Mouse (Mus musculus): ENCODE data around the gene Stk36. TPM values are rescaled to one million over a fixed set of nuclear protein-coding genes. Genes with fewer than 3 reads are reported as not detected.

The Stk36 gene
- 1.3 TPM for polyA plus RNA-seq (2014; fragmentation: Illumina TruSeq; extraction: RNeasy Lipid Tissue Mini Kit (QIAGEN cat#74804); ENCODE audit: low read depth, low replicate concordance)

GRCm38 (mm10) chr1:74601267-74601962 lies at the start of gene Stk36, which contains the start of gene Rnf25:
Gene Stk36, plus strand, starts transcription at chr1:74601445.
Gene Rnf25, minus strand, starts transcription at chr1:74601397.

GRCm38 (mm10) chr1:74587773-74588445 lies 13.3 kb upstream of the Stk36 start, which contains the start of the genes Zfp142 and Bcs1l:
Gene Zfp142, minus strand, starts transcription at chr1:74588246.
Gene Bcs1l, plus strand, starts transcription at chr1:74588289.

GRCm38 (mm10) chr1:74661448-74662195 lies 60.4 kb downstream of the Stk36 start, which contains the start of gene Ttll4:
Gene Ttll4, plus strand, starts transcription at chr1:74661745.

Other genes with a start within 250 kb of the Stk36 start
- 0.29 TPM for gene Catip, start 239.3 kb upstream of the Stk36 start, polyA plus RNA-seq (2014; fragmentation: Illumina TruSeq; extraction: RNeasy Lipid Tissue Mini Kit (QIAGEN cat#74804); ENCODE audit: low read depth, low replicate concordance)
- gene Slc11a1, start 226.2 kb upstream of the Stk36 start, polyA plus RNA-seq (2014; fragmentation: Illumina TruSeq; extraction: RNeasy Lipid Tissue Mini Kit (QIAGEN cat#74804); ENCODE audit: low read depth, low replicate concordance): 1.2 TPM
- 23.3 TPM for gene Ctdsp1, start 209.9 kb upstream of the Stk36 start, polyA plus RNA-seq (2014; fragmentation: Illumina TruSeq; extraction: RNeasy Lipid Tissue Mini Kit (QIAGEN cat#74804); ENCODE audit: low read depth, low replicate concordance)
- gene Vil1, start 192.1 kb upstream of the Stk36 start, polyA plus RNA-seq (2014; fragmentation: Illumina TruSeq; extraction: RNeasy Lipid Tissue Mini Kit (QIAGEN cat#74804); ENCODE audit: low read depth, low replicate concordance): 0.64 TPM
- gene Cnot9, start 95.4 kb upstream of the Stk36 start, polyA plus RNA-seq (2014; fragmentation: Illumina TruSeq; extraction: RNeasy Lipid Tissue Mini Kit (QIAGEN cat#74804); ENCODE audit: low read depth, low replicate concordance): 30.3 TPM
- gene Plcd4, start 58.6 kb upstream of the Stk36 start, polyA plus RNA-seq (2014; fragmentation: Illumina TruSeq; extraction: RNeasy Lipid Tissue Mini Kit (QIAGEN cat#74804); ENCODE audit: low read depth, low replicate concordance): 0.52 TPM
- 21.5 TPM for gene Usp37, start 57.2 kb upstream of the Stk36 start, polyA plus RNA-seq (2014; fragmentation: Illumina TruSeq; extraction: RNeasy Lipid Tissue Mini Kit (QIAGEN cat#74804); ENCODE audit: low read depth, low replicate concordance)
- gene Zfp142, start 13.2 kb upstream of the Stk36 start, polyA plus RNA-seq (2014; fragmentation: Illumina TruSeq; extraction: RNeasy Lipid Tissue Mini Kit (QIAGEN cat#74804); ENCODE audit: low read depth, low replicate concordance): 5.2 TPM
- 8.0 TPM for gene Bcs1l, start 13.2 kb upstream of the Stk36 start, polyA plus RNA-seq (2014; fragmentation: Illumina TruSeq; extraction: RNeasy Lipid Tissue Mini Kit (QIAGEN cat#74804); ENCODE audit: low read depth, low replicate concordance)
- 13.6 TPM for gene Rnf25, start within 50 bp of the Stk36 start, polyA plus RNA-seq (2014; fragmentation: Illumina TruSeq; extraction: RNeasy Lipid Tissue Mini Kit (QIAGEN cat#74804); ENCODE audit: low read depth, low replicate concordance)
- gene Ttll4, start 60.3 kb downstream of the Stk36 start, polyA plus RNA-seq (2014; fragmentation: Illumina TruSeq; extraction: RNeasy Lipid Tissue Mini Kit (QIAGEN cat#74804); ENCODE audit: low read depth, low replicate concordance): 17.4 TPM
- 1.8 TPM for gene Cyp27a1, start 112.1 kb downstream of the Stk36 start, polyA plus RNA-seq (2014; fragmentation: Illumina TruSeq; extraction: RNeasy Lipid Tissue Mini Kit (QIAGEN cat#74804); ENCODE audit: low read depth, low replicate concordance)
- gene Prkag3, start 147.8 kb downstream of the Stk36 start, polyA plus RNA-seq (2014; fragmentation: Illumina TruSeq; extraction: RNeasy Lipid Tissue Mini Kit (QIAGEN cat#74804); ENCODE audit: low read depth, low replicate concordance): 0.41 TPM
- 0.93 TPM for gene Wnt6, start 170.4 kb downstream of the Stk36 start, polyA plus RNA-seq (2014; fragmentation: Illumina TruSeq; extraction: RNeasy Lipid Tissue Mini Kit (QIAGEN cat#74804); ENCODE audit: low read depth, low replicate concordance)
- not detected for gene Wnt10a, start 190.1 kb downstream of the Stk36 start, polyA plus RNA-seq (2014; fragmentation: Illumina TruSeq; extraction: RNeasy Lipid Tissue Mini Kit (QIAGEN cat#74804); ENCODE audit: low read depth, low replicate concordance)

Data from adrenal gland, adult 10 weeks (tissue).